Mouse (Mus musculus) adrenal gland (tissue): ENCODE measurements at regions not wholly inside any gene's neighbourhood (a gene's known extent, or its start where the extent isn't known, plus 50 kb on each side); places are given as distances from the start of the nearest gene placed in this dataset.
"Not testable (repeated sequence)": the region's sequence is repeated elsewhere in the genome, so short reads cannot be mapped to it uniquely, and the experiment has no call there.

ENCODE experiments used
- intact Hi-C: fragments of 180-260 bp; cut with DNase I; formaldehyde crosslinking; loops from one replicate; pipeline ENCODE4 v1.15.1; 2025

- intact Hi-C loops: no loop called here
Measured at GRCm38 (mm10) chr7:137629540-137629939, 192.1 kb downstream of the Glrx3 start.

- intact Hi-C loops: no loop called here
Measured at GRCm38 (mm10) chr7:137648621-137649020, 211.2 kb downstream of the Glrx3 start.

DNA sequence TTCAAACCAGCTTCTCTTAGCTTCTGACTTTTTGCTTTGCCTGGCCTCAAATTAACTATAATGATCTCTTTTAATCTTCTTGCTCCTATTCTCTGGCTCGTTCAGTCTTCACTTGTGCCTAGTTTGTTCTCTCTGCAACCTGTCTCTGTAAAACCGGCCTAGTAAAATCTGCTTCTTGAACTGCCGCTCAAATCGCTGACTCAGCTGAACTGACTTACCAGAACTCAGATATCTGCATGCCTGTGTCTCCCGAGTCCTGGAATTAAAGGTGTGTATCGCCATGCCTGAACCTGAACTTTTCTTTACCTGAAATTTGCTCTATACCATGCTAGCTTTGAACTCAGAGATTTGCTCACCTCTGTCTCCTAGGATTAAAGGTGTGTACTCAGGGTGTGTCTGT, 212.2 kb downstream of the Glrx3 start:
- intact Hi-C loops: no loop called here

- intact Hi-C loops: no loop called here
Measured at GRCm38 (mm10) chr7:137653837-137654236, 216.4 kb downstream of the Glrx3 start.

DNA sequence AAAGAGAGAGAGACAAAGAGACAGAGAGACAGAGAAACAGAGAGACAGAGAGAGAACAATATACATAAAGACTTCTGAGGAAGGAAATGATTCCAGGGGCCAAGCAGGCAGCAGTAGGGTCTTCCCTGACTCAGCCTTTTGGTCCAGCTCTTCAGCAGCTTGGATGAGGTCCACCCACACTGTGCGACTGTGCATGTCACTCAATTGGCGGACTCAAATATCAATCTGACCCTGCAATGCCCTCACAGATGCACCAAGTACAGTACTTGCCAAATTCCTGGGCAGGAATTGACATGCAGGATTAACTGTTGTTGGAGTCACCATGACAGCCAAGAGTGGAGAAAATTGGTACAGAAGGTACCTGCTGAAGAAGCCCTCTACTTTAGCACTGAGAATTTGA, 229.8 kb downstream of the Glrx3 start:
- intact Hi-C loops: no loop called here

DNA sequence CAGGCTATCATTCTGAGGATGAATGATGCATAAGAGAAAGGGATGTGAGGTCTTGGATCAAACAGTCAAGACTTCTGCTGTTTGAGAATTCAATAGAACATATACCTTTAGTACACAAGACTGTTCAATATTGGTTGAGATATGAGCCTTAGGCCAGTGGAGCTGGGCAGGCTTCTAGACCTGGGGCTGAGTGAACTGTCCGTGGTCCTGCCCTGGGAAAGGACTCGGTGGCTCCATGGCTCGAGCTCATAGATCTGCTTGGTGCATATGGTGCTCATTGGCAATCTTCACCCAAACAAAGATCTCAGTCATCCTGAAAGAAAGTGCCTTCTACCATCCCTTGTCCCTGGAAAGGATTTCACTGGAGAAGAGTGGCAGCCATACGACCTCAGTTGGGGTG, 233.7 kb downstream of the Glrx3 start:
- intact Hi-C loops: no loop called here

DNA sequence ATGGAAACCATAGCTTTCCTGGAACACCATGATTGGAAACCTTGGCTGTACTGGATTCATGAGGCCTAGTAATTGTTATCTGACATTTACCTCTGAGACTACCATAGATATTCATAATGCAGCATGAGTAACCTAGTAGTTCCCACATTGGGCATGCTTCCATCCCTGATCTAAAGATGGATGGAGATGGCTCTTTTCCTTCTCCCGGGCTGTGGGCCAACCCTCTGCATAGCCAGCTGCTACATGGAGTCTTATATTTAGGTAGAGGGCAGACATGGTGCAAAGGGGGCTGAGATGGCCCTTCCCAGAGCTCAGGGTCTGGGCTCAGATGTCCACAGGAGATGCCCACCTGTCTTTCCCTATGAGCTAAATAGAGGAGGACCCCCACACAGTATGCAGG, 237.2 kb downstream of the Glrx3 start:
- intact Hi-C loops: no loop called here

DNA sequence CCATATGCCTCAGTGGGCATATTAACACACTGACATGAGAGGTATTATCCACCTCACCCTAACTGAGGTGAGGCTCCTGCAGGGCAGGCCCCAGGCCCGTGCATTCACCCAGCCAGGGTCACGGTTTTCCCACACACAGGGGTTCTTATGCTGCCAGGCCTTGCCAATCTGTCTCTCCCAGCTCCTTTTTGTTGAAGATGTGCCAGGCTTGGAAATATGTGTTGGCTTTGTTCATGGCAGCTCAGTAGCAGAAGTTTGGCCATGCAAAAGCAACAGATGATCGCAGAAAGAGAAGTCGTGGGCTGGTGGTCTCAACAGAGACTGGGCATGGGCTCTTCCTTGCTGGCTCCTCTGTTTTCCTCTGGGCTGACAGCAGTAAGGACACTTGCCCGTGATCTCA, 238.0 kb downstream of the Glrx3 start:
- intact Hi-C loops: no loop called here

GRCm38 (mm10) chr7:137684826-137685225, 247.4 kb downstream of the Glrx3 start:
- intact Hi-C loops: no loop called here

- intact Hi-C loops: no loop called here
Measured at GRCm38 (mm10) chr7:137685320-137685719, 247.9 kb downstream of the Glrx3 start.

GRCm38 (mm10) chr7:137696831-137697230, 259.4 kb downstream of the Glrx3 start:
- intact Hi-C loops: no loop called here

- intact Hi-C loops: not testable (repeated sequence)
Measured at GRCm38 (mm10) chr7:137698501-137698900, 261.1 kb downstream of the Glrx3 start.

DNA sequence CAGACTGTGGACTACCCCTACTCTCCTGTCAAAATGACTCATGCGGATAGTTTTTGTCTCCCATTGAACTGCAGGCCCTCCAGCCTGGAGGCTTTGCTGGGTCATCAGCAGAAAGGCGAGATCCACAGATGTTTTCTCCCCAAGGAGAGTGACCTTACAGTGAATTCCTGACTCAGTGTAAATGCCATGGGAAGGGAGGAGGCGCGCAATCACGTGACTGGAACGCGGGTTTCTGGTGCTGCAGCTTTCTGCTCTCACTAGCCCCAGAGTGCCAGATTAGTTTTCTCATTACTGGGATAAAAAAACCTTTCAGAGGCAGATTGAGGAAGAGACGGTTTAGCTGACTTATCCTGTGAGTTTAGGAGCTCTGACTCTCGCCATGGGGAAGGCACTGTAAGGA, 275.4 kb downstream of the Glrx3 start:
- intact Hi-C loops: no loop called here

- intact Hi-C loops: no loop called here
Measured at GRCm38 (mm10) chr7:137713856-137714255, 276.4 kb downstream of the Glrx3 start.

DNA sequence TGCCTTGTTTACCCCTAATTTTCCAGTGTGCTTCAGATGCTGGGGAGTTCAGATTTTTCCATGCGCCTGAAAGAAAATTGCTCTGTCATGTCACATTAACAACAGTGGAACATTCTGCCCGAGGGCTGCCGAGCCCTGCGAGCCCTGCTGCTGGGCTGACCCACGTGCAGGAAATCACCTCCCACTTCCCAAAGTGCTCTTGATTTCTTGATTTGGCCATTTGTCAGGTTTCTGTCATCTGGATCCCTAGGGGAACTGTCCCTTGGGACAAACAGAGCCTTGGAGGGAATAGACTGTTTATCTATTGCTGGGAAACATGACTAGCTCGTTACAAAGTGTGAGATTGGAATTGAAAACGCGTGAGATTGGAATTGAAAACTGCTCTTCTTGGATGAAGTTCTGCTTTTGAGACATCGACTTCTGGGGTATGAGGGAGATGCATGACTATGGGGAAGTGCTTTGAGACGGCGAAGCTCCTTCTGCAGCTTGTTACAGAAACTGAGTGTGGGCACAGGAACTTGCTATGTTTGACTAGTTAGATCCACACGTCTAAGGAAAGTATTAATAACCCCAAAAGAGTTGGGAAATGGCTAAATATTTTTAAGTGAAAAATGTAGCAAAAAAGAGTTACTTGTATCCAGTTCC, 277.0 kb downstream of the Glrx3 start:
- intact Hi-C loops: no loop called here

GRCm38 (mm10) chr7:137715126-137715900, 277.9 kb downstream of the Glrx3 start:
- intact Hi-C loops: no loop called here

DNA sequence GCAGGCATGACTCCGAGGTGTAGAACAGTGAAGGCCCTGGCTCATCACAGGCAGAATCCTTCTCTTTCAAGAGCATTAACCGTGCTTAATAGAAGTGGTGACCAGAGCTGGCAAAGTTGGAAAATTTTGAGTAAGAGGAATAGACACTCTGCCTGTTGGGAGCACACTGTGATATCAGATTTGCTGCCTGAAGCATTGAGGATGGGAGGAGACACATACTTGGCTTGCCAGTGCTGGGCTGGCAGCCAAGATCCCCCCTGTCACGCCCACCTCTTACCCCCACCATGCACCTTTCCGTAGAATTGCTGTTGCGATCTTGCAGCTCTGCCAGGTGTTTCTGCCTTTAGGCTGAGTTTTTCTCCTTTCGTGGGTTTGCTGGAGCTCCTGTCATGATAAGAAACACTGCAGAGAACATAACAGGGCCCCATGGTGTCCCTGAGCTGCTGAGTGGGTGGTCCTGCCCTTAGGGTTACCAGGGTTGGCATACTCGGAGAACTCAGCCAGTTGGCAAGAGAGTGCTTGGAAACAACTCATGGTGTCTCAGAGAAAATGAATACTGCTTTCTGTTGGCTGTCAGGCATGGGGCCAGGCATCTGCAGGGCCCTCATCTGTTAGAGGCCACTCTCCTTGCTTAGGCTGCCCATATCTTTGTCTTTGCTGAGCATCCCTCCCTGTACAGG, 286.1 kb downstream of the Glrx3 start:
- intact Hi-C loops: no loop called here

- intact Hi-C loops: no loop called here
Measured at GRCm38 (mm10) chr7:137726031-137726430, 288.6 kb downstream of the Glrx3 start.

- intact Hi-C loops: no loop called here
Measured at GRCm38 (mm10) chr7:137735873-137736527, 298.6 kb downstream of the Glrx3 start.

DNA sequence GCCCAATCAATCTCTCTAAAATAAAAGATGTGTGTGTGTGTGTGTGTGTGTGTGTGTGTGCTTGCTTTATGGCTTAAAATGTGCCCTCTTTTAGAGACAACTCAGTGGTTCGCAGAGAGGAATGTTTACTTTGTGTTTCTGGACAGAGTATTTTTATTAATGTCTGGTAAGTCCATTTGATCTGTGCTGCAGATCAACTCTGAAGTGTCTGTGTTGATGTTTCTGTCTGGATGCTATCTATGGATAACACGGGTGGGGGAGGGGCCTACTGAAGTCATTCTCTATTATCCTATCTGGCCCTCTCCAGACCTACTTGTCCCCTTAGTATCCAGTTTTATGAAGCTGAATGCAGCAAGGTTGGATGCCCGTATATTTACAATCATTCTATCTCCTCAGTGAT, 304.3 kb downstream of the Glrx3 start:
- intact Hi-C loops: no loop called here

GRCm38 (mm10) chr7:137742297-137742751, 304.9 kb downstream of the Glrx3 start:
- intact Hi-C loops: no loop called here

DNA sequence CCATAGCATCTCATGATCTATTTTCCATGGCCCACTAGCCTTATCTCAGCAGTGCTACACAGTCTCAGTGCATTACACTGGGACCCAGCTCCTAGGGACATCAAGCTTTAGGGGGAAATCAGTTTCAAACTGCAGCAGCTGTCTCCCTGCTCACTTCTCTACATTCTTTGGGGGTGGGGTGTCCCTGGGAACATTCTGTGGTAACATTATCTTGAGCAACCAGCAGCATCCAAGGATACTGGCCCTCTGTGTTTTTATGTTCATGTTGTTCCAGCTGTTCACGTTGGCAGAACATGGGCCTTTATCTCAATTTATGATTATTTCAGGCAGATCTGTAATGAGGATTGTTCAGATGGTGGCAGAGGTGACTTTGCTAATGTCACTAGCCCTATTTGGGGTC, 308.2 kb downstream of the Glrx3 start:
- intact Hi-C loops: no loop called here
